Mouse (Mus musculus): ENCODE results near the gene Mef2a.

Mef2a gene

DNA sequence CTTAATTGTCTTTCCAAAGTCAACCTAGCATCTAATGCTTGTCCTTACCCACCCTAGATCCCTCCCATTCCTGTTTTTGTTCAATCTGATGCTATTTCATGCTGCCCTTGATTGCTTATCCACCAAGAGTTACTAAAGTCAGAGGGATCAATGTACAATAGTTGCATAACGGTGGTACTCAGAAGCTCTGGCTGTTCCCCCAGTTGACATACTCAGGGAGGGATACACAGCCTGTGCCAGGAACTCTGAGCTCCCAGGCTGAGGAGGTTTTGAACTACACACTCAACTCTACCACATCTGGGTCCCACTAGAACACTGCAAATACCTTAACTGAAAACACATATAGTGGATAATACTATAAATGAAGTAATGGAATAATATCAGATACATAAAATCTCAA, 164.3 kb downstream of the Mef2a start:
- no peak for DNase-seq (ENCODE audit: low spot score)

DNA sequence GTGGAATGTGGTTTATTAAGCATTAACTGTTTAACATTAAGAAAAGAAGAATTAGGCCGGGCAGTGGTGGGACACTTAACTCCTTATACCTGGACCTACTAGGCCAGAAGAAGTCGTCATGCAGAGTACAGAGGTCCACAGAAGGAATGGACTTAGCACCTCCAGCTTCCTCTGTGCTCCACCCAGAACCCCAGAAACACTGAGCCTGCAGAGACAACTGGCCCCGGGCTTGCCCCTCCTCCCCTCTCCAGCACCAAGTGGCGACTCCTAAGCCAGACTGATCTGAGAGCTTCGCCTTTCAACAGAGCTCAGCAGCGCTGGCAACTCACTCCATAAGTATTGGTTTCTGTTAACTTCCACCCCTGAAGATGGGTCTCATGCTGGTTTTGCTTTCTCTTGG, 165.0 kb downstream of the Mef2a start:
- no peak for DNase-seq (ENCODE audit: low spot score)

DNA sequence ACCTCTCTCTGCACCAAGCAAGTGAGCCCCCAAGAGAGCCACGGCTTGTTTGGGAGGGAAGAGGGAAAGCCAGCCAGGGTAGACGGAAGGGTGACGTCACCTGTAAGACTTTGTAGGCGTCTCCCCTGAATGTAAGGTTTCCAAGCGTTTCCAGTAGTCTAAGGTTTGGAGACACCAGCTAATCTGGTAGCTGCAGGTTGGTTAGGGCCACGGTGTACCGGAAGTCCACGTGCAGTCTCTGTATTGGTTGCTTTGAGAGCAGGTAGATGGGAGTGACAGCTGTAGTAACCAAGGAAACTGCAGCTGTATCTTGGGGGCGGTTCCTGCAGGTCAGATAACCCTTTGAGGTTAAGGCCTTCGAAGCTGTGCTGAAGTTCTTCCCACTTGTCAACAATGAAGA, 166.2 kb downstream of the Mef2a start:
- no peak for DNase-seq (ENCODE audit: low spot score)

DNA sequence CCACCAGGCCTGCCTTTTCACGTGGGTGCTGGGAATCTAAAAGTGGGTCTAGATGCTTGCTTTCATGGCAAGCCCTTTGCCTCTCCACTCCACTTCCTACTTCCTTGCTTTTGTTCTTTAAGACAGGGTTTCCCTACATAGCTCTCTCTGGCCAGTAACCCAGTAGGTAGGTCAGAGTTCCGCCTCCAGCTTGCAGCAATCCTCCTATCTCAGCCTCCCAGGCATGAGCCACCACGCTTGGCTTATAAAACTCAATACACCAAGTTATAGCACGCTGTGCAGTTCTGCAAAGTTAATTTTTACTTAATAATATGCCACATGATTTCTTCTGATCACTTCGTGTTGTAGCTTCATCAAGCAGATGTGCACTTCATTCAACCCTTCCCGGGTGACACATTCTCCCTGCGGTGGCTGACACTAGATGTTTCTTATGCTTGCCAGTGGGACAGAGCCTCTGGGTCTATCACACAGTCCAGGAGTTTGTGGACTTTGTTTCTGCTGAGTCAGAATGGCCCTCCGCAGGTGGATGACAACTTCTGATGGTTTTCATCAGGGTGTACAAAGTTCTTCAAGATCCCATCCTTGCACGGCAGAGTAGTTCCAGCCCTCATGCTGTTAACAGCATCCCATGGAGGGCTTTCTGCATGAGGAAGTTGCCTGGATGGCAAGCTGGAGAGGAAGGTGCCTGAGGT, 166.8 kb downstream of the Mef2a start:
- DNase-seq (ENCODE audit: low spot score), result no peak

DNA sequence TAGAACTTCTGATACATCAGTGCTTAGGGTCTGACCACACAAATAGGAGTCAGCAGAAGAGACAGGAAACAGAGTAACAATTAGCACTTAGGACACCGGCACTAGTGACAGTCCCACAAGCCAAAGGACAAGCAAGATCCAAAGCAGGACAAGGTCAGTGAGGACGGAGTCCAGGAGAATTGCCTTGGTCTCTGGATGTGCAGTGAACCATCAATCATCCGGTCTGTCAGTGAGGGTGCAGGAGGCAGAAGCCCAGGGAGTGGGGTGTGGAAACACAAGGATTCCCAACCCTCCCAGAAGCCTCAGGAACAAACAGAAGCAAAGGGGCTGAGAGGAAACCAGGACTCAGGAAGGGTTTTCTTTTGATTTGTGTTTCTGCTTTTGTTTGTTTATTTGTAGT, 169.0 kb downstream of the Mef2a start:
- DNase-seq (ENCODE audit: low spot score), result no peak

DNA sequence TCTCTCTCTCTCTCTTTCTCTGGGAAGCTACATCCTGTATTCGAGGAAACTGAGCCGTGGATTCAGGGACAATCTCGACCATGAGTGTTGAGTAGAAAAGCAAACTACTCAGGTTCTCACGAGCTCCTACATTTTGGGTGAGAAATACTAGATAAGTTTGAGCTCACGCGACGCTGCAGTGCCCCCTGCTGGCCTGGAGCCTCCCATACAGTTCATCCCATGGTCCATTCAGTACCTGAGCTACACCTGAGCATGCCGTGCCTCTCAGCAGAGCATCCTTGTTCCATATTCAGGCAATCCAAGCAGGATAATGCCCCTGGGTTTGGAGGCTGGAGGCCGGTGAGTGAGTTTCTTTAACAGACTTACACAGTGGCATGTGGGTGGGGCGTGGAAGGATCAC, 173.2 kb downstream of the Mef2a start:
- no peak for DNase-seq (ENCODE audit: low spot score)

DNA sequence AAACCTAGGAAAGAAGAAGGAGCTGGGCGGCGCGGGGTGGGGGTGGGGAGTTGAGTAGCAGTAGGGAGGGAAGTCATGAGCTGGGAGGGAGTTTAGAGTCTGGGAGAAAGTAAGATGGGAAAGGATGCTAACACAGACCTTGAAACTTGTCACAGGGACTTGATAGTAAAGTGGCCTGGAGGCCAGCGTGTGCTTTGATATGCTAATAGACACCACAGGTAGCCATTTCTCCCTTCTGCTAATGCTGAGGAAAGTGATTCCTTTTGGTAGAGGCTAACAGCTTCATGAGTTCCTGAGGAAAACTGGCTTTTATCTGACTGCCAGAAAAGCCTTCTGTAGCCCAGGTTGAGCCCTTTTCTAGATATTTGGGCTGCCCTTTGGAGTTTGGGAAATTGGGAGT, 188.9 kb downstream of the Mef2a start:
- no peak for DNase-seq (ENCODE audit: low spot score)

Measured in left cerebral cortex, adult 11 months (tissue).